ENCODE assay signal across 14 mouse cellular contexts in genomic region chr11:119273186-119273930, GRCm38 (mm10). TPM values are rescaled to one million over a fixed set of nuclear protein-coding genes. Genes with fewer than 3 reads are reported as not detected.
DNase-seq lines count a peak whose midpoint lies in the region; ATAC-seq and TF ChIP-seq lines count a peak whose summit lies in the region.
"Had no signal": no experiment of that assay in that cellular context is flagged by ENCODE, and none has a peak within 500 bp of the region (broad histone marks: within the 10 kb centered on the region; RNA-seq: fewer than 3 reads in every experiment).

No protein-coding gene starts in this region.

- H3K9ac ChIP-seq in liver, embryonic 12.5 days: no peak overlapping the region
- no peak overlapping the region for H3K9ac ChIP-seq in midbrain, embryonic 11.5 days (ENCODE audit: low read length)
- H3K9ac ChIP-seq: midbrain, embryonic 13.5 days; neural tube, embryonic 15.5 days had no signal

- no peak overlapping the region for H3K27ac ChIP-seq in cerebellum, adult 2 months (ENCODE audit: insufficient read depth, low read length)
- H3K27ac ChIP-seq in liver, embryonic 12.5 days: peak overlapping the region; percentile 22; the same call in 1 of the 2 replicates
- no peak overlapping the region for H3K27ac ChIP-seq in midbrain, embryonic 11.5 days (ENCODE audit: low read depth, low read length)
- H3K27ac ChIP-seq: midbrain, embryonic 13.5 days; neural tube, embryonic 15.5 days had no signal

- peak; percentile 36 for TF ChIP-seq CTCF in cerebellum, adult 2 months (IDR thresholded peaks at IDR 0.05; ENCODE audit: borderline replicate concordance, insufficient read depth, low read depth, low read length)

- 90% methylated on average over 8 of the region's 8 CpGs for WGBS in cerebellum, adult 2 months
- 79% methylated on average over 8 of the region's 8 CpGs for WGBS in liver, embryonic 12.5 days (ENCODE audit: insufficient replicate concordance)
- 87% methylated on average over 8 of the region's 8 CpGs for WGBS in midbrain, embryonic 11.5 days

- H3K4me1 ChIP-seq in cerebellum, adult 2 months (ENCODE audit: control insufficient read depth, insufficient read depth, low read length): peaks cover 5% of the 10 kb centered on the region
- peaks cover 24% of the 10 kb centered on the region for H3K4me1 ChIP-seq in liver, embryonic 12.5 days
- peaks cover 2% of the 10 kb centered on the region for H3K4me1 ChIP-seq in midbrain, embryonic 11.5 days (ENCODE audit: control insufficient read depth, insufficient read depth, low read length)

- DNase-seq in cerebellum, adult 2 months: no peak
- no peak for DNase-seq in cerebellum, adult 9-11 months
- DNase-seq in liver (no peak), NIH3T3 (ENCODE audit: low read depth) (peak; percentile 35)
- DNase-seq in naive thymus-derived CD4-positive, alpha-beta T cell, adult 2 months (ENCODE audit: low read depth): peak; percentile 49
- no peak for DNase-seq in layer of hippocampus, postnatal 36 days
- DNase-seq in midbrain, embryonic 11.5 days (ENCODE audit: low spot score, missing footprints): no peak
- DNase-seq: adrenal gland, adult 8-10 months; gastrocnemius, postnatal 25 days; heart, postnatal 36 days; right cerebral cortex, postnatal 4 days had no signal

- H3K9me3 ChIP-seq in liver, embryonic 12.5 days (replicated peaks): no peaks in the 10 kb centered on the region
- no peaks in the 10 kb centered on the region for H3K9me3 ChIP-seq in midbrain, embryonic 11.5 days (ENCODE audit: control insufficient read depth, low read length)
- H3K9me3 ChIP-seq: midbrain, embryonic 13.5 days; neural tube, embryonic 15.5 days had no signal

- H3K27me3 ChIP-seq in cerebellum, adult 2 months (ENCODE audit: control insufficient read depth, insufficient read depth, low read length): no peaks in the 10 kb centered on the region
- H3K27me3 ChIP-seq in liver, embryonic 12.5 days (replicated peaks): no peaks in the 10 kb centered on the region
- 0 out of 2 replicates have a peak, but pooled peaks cover 2% of the 10 kb centered on the region for H3K27me3 ChIP-seq in midbrain, embryonic 11.5 days (ENCODE audit: control insufficient read depth, insufficient read depth, low read length)
- H3K27me3 ChIP-seq: midbrain, embryonic 13.5 days; neural tube, embryonic 15.5 days had no signal

- peak; percentile 31; the same call in 1 of the 2 replicates for ATAC-seq in liver, embryonic 12.5 days
- no peak for ATAC-seq in midbrain, embryonic 11.5 days (ENCODE audit: low FRiP score)
- ATAC-seq: midbrain, embryonic 13.5 days had no signal

- no peak for TF ChIP-seq POLR2A in cerebellum, adult 2 months (IDR thresholded peaks at IDR 0.05; ENCODE audit: borderline replicate concordance, insufficient read depth, low read length)

- H3K4me3 ChIP-seq in cerebellum, adult 2 months (replicated peaks; ENCODE audit: insufficient read depth, low read depth, low read length): no peak overlapping the region
- no peak overlapping the region for H3K4me3 ChIP-seq in liver, embryonic 12.5 days
- no peak overlapping the region for H3K4me3 ChIP-seq in midbrain, embryonic 11.5 days (ENCODE audit: low read depth, low read length)
- H3K4me3 ChIP-seq: midbrain, embryonic 13.5 days; neural tube, embryonic 15.5 days had no signal

- H3K36me3 ChIP-seq in liver, embryonic 12.5 days: peaks cover 56% of the 10 kb centered on the region
- H3K36me3 ChIP-seq in midbrain, embryonic 11.5 days (ENCODE audit: control insufficient read depth, insufficient read depth, low read length): peaks cover 3% of the 10 kb centered on the region; the same call in 1 of the 2 replicates

- H3K4me2 ChIP-seq in liver, embryonic 12.5 days: no peak overlapping the region
- no peak overlapping the region for H3K4me2 ChIP-seq in midbrain, embryonic 11.5 days
- H3K4me2 ChIP-seq: midbrain, embryonic 13.5 days; neural tube, embryonic 15.5 days had no signal

RNA-seq across cellular contexts. Expression of gene Gaa, which starts 5.7 kb away (rescaled TPM):
- polyA plus RNA-seq in cerebellum, adult 2 months (2012; rRNA removed): 233 and 246 TPM in 2 replicates
- 26.4 and 27.3 TPM in 2 replicates for polyA plus RNA-seq in liver, embryonic 12.5 days (2016; fragmentation: Nextera tagmentation; extraction: Ambion mirVana)
- 100 to 1,000 TPM; 294 to 299 TPM for total RNA-seq in layer of hippocampus, postnatal 36 days (2021)
- polyA plus RNA-seq in midbrain, embryonic 11.5 days (2014; fragmentation: Nextera tagmentation; extraction: Ambion mirVana): 15.5 and 19.0 TPM in 2 replicates

RNA-seq across cellular contexts. Expression of gene Eif4a3, which starts 26.5 kb away (rescaled TPM):
- polyA plus RNA-seq in cerebellum, adult 2 months (2012; rRNA removed): 120 and 133 TPM in 2 replicates
- 247 and 262 TPM in 2 replicates for polyA plus RNA-seq in liver, embryonic 12.5 days (2016; fragmentation: Nextera tagmentation; extraction: Ambion mirVana)
- 10 to 100 TPM; 89.2 to 91.8 TPM for total RNA-seq in layer of hippocampus, postnatal 36 days (2021)
- 389 and 409 TPM in 2 replicates for polyA plus RNA-seq in midbrain, embryonic 11.5 days (2014; fragmentation: Nextera tagmentation; extraction: Ambion mirVana)

RNA-seq across cellular contexts. Expression of gene Card14, which starts 34.2 kb away (rescaled TPM):
- 0.18 and 0.43 TPM in 2 replicates for polyA plus RNA-seq in cerebellum, adult 2 months (2012; rRNA removed)
- polyA plus RNA-seq in liver, embryonic 12.5 days (2016; fragmentation: Nextera tagmentation; extraction: Ambion mirVana): 0.23 and 0.26 TPM in 2 replicates
- 1 to 10 TPM in 1 of 2 experiments, under 1 TPM in 1; 0.52 to 1.2 TPM for total RNA-seq in layer of hippocampus, postnatal 36 days (2021)
- polyA plus RNA-seq in midbrain, embryonic 11.5 days (2014; fragmentation: Nextera tagmentation; extraction: Ambion mirVana): not detected in 2 replicates

RNA-seq across cellular contexts. Expression of gene Ccdc40, which starts 45.0 kb away (rescaled TPM):
- 1.9 and 2.4 TPM in 2 replicates for polyA plus RNA-seq in cerebellum, adult 2 months (2012; rRNA removed)
- 1.8 and 2.4 TPM in 2 replicates for polyA plus RNA-seq in liver, embryonic 12.5 days (2016; fragmentation: Nextera tagmentation; extraction: Ambion mirVana)
- total RNA-seq in layer of hippocampus, postnatal 36 days (2021): 1 to 10 TPM; 1.6 to 2.3 TPM
- 18.6 and 18.9 TPM in 2 replicates for polyA plus RNA-seq in midbrain, embryonic 11.5 days (2014; fragmentation: Nextera tagmentation; extraction: Ambion mirVana)

RNA-seq across cellular contexts. Expression of gene Tbc1d16, which starts 45.1 kb away (rescaled TPM):
- polyA plus RNA-seq in cerebellum, adult 2 months (2012; rRNA removed): 32.5 and 37.8 TPM in 2 replicates
- 1.8 and 2.0 TPM in 2 replicates for polyA plus RNA-seq in liver, embryonic 12.5 days (2016; fragmentation: Nextera tagmentation; extraction: Ambion mirVana)
- 10 to 100 TPM; 47.9 to 50.9 TPM for total RNA-seq in layer of hippocampus, postnatal 36 days (2021)
- polyA plus RNA-seq in midbrain, embryonic 11.5 days (2014; fragmentation: Nextera tagmentation; extraction: Ambion mirVana): 13.3 and 15.2 TPM in 2 replicates

Comparison
In these comparisons a context has a peak if more than half of its experiments do, and no peak if none do; other contexts are left out.
1. DNase-seq: peak in NIH3T3 (single experiment) and naive thymus-derived CD4-positive, alpha-beta T cell, adult 2 months (single experiment); none in cerebellum, adult 2 months (0 of 2), cerebellum, adult 9-11 months (single experiment), liver (single experiment), layer of hippocampus, postnatal 36 days (0 of 2) and midbrain, embryonic 11.5 days (single experiment).